In the genomic region with DNA sequence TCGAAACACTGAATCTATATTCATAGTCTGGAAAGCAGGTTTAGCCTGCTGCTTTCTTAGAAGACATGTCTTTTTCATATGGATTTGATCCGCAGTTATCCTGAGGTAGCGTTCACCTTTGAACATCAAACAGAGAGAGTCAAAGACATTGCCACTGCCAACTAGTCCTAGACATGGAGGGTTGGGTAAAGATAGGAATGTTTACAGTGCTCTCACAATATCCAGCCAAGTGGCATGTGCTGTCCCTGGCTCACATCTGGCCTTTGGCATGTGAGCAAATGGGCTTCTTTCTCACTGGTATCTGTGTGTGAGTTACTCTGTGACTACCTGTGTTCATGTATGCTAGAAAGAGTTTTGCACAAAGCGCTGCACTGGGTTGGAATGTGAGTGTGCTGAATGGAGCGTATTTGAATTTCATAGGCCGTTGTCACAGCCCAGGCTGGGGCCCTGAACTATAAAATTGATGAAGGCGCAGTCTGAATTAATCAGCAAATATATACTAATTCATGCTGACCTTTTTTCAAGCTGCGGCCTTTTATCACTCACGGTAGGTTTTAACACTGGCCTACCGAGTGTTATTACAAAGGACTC, we compare ENCODE assay signal across 23 mouse cellular contexts.
DNase-seq lines count a peak whose midpoint lies in the region; ATAC-seq and TF ChIP-seq lines count a peak whose summit lies in the region.
"Had no signal": no experiment of that assay in that cellular context is flagged by ENCODE, and none has a peak within 500 bp of the region (broad histone marks: within the 10 kb centered on the region; RNA-seq: fewer than 3 reads in every experiment).

No protein-coding gene starts in this region.

- peaks cover 4% of the 10 kb centered on the region for H3K4me1 ChIP-seq in hindbrain, embryonic 12.5 days
- no peaks in the 10 kb centered on the region for H3K4me1 ChIP-seq in hindbrain, postnatal 0 days (ENCODE audit: insufficient read depth, low read length)
- H3K4me1 ChIP-seq in midbrain, embryonic 15.5 days, result peaks cover 11% of the 10 kb centered on the region; the same call in 1 of the 2 replicates
- H3K4me1 ChIP-seq in midbrain, postnatal 0 days (ENCODE audit: insufficient read depth, low read length), result no peaks in the 10 kb centered on the region
- peaks cover 17% of the 10 kb centered on the region for H3K4me1 ChIP-seq in forebrain, embryonic 16.5 days (replicated peaks; ENCODE audit: control insufficient read depth, insufficient read depth, low read length)
- H3K4me1 ChIP-seq in midbrain, embryonic 16.5 days (ENCODE audit: control insufficient read depth, insufficient read depth, low read length), result no peaks in the 10 kb centered on the region
- H3K4me1 ChIP-seq: embryonic facial prominence, embryonic 10.5 days; embryonic facial prominence, embryonic 15.5 days; heart, embryonic 10.5 days; lung, embryonic 15.5 days had no signal

- peak; percentile 18; the same call in 1 of the 2 replicates for ATAC-seq in hindbrain, embryonic 12.5 days (ENCODE audit: low FRiP score)
- ATAC-seq in hindbrain, postnatal 0 days, result no peak
- ATAC-seq in midbrain, embryonic 15.5 days (replicated peaks), result peak; percentile 76
- ATAC-seq in midbrain, postnatal 0 days (ENCODE audit: low FRiP score), result no peak
- ATAC-seq in forebrain, embryonic 16.5 days, result peak; percentile 64
- ATAC-seq in midbrain, embryonic 16.5 days, result peak; percentile 70
- ATAC-seq: intestine, postnatal 0 days had no signal

- 67% methylated on average over 10 of the region's 10 CpGs for WGBS in hindbrain, embryonic 12.5 days
- 59% methylated on average over 10 of the region's 10 CpGs for WGBS in hindbrain, postnatal 0 days
- 49% methylated on average over 10 of the region's 10 CpGs for WGBS in midbrain, embryonic 15.5 days
- 55% methylated on average over 10 of the region's 10 CpGs for WGBS in midbrain, postnatal 0 days
- 46% methylated on average over 10 of the region's 10 CpGs for WGBS in forebrain, embryonic 16.5 days
- 47% methylated on average over 10 of the region's 10 CpGs for WGBS in midbrain, embryonic 16.5 days

- no peaks in the 10 kb centered on the region for H3K9me3 ChIP-seq in hindbrain, embryonic 12.5 days (replicated peaks)
- no peaks in the 10 kb centered on the region for H3K9me3 ChIP-seq in hindbrain, postnatal 0 days (ENCODE audit: low read length)
- H3K9me3 ChIP-seq in midbrain, embryonic 15.5 days, result no peaks in the 10 kb centered on the region
- H3K9me3 ChIP-seq in midbrain, postnatal 0 days (ENCODE audit: low read length), result no peaks in the 10 kb centered on the region
- no peaks in the 10 kb centered on the region for H3K9me3 ChIP-seq in forebrain, embryonic 16.5 days (ENCODE audit: control insufficient read depth, low read length)
- H3K9me3 ChIP-seq in midbrain, embryonic 16.5 days (replicated peaks; ENCODE audit: control insufficient read depth, low read length, poor library complexity, severe bottlenecking), result no peaks in the 10 kb centered on the region
- H3K9me3 ChIP-seq: embryonic facial prominence, embryonic 10.5 days; embryonic facial prominence, embryonic 15.5 days; heart, embryonic 10.5 days; lung, embryonic 15.5 days had no signal

- no peaks in the 10 kb centered on the region for H3K27me3 ChIP-seq in hindbrain, embryonic 12.5 days
- H3K27me3 ChIP-seq in hindbrain, postnatal 0 days (ENCODE audit: insufficient read depth, low read length), result no peaks in the 10 kb centered on the region
- no peaks in the 10 kb centered on the region for H3K27me3 ChIP-seq in midbrain, embryonic 15.5 days (replicated peaks)
- H3K27me3 ChIP-seq in midbrain, postnatal 0 days (ENCODE audit: insufficient read depth, low read length), result no peaks in the 10 kb centered on the region
- H3K27me3 ChIP-seq in forebrain, embryonic 16.5 days (replicated peaks; ENCODE audit: control insufficient read depth, insufficient read depth, low read length), result no peaks in the 10 kb centered on the region
- no peaks in the 10 kb centered on the region for H3K27me3 ChIP-seq in midbrain, embryonic 16.5 days (ENCODE audit: control insufficient read depth, insufficient read depth, low read depth, low read length)
- H3K27me3 ChIP-seq: embryonic facial prominence, embryonic 15.5 days; lung, embryonic 15.5 days had no signal

- no peak overlapping the region for H3K4me3 ChIP-seq in hindbrain, embryonic 12.5 days
- H3K4me3 ChIP-seq in hindbrain, postnatal 0 days (ENCODE audit: low read length), result no peak overlapping the region
- H3K4me3 ChIP-seq in midbrain, embryonic 15.5 days, result no peak overlapping the region
- H3K4me3 ChIP-seq in midbrain, postnatal 0 days (ENCODE audit: low read depth, low read length), result no peak overlapping the region
- no peak overlapping the region for H3K4me3 ChIP-seq in forebrain, embryonic 16.5 days (replicated peaks; ENCODE audit: low read length)
- H3K4me3 ChIP-seq in midbrain, embryonic 16.5 days (ENCODE audit: low read depth, low read length), result no peak overlapping the region
- H3K4me3 ChIP-seq: embryonic facial prominence, embryonic 10.5 days; embryonic facial prominence, embryonic 15.5 days; heart, embryonic 10.5 days; lung, embryonic 15.5 days had no signal

- no peak for TF ChIP-seq CTCF in hindbrain, postnatal 0 days (IDR thresholded peaks at IDR 0.05; ENCODE audit: low read depth)
- TF ChIP-seq CTCF in midbrain, postnatal 0 days (IDR thresholded peaks at IDR 0.05), result no peak

- H3K4me2 ChIP-seq in hindbrain, embryonic 12.5 days (replicated peaks), result no peak overlapping the region
- H3K4me2 ChIP-seq in hindbrain, postnatal 0 days (ENCODE audit: low read depth, low read length), result no peak overlapping the region
- no peak overlapping the region for H3K4me2 ChIP-seq in midbrain, embryonic 15.5 days
- no peak overlapping the region for H3K4me2 ChIP-seq in midbrain, postnatal 0 days (ENCODE audit: low read depth, low read length, poor library complexity, severe bottlenecking)
- no peak overlapping the region; the same call in 1 of the 2 replicates for H3K4me2 ChIP-seq in forebrain, embryonic 16.5 days (ENCODE audit: low read length)
- no peak overlapping the region for H3K4me2 ChIP-seq in midbrain, embryonic 16.5 days (ENCODE audit: low read length)
- H3K4me2 ChIP-seq: embryonic facial prominence, embryonic 15.5 days; liver, embryonic 11.5 days; lung, embryonic 15.5 days had no signal

- DNase-seq in hindbrain, postnatal 0 days (ENCODE audit: low spot score), result no peak
- DNase-seq in midbrain, postnatal 0 days (ENCODE audit: low spot score), result no peak
- DNase-seq in right cerebral cortex, postnatal 14 days, result no peak
- no peak for DNase-seq in spleen, adult 12 weeks (ENCODE audit: low spot score)
- DNase-seq: adrenal gland, postnatal 25 days; B cell, adult 2 months; cerebellum, adult 18-20 months; gastrocnemius, postnatal 25 days; heart, adult 11 months; heart, postnatal 36 days; kidney, adult 9 months; kidney, postnatal 10 days; right cerebral cortex, adult 18-20 months had no signal

- H3K36me3 ChIP-seq in hindbrain, embryonic 12.5 days, result no peaks in the 10 kb centered on the region
- H3K36me3 ChIP-seq in hindbrain, postnatal 0 days (ENCODE audit: insufficient read depth, low read length), result no peaks in the 10 kb centered on the region
- H3K36me3 ChIP-seq in midbrain, embryonic 15.5 days (replicated peaks), result no peaks in the 10 kb centered on the region
- no peaks in the 10 kb centered on the region for H3K36me3 ChIP-seq in midbrain, postnatal 0 days (ENCODE audit: insufficient read depth, low read length)
- H3K36me3 ChIP-seq in forebrain, embryonic 16.5 days (ENCODE audit: control insufficient read depth, insufficient read depth), result no peaks in the 10 kb centered on the region
- no peaks in the 10 kb centered on the region for H3K36me3 ChIP-seq in midbrain, embryonic 16.5 days (ENCODE audit: control insufficient read depth, insufficient read depth, low read length)
- H3K36me3 ChIP-seq: embryonic facial prominence, embryonic 10.5 days; embryonic facial prominence, embryonic 15.5 days; heart, embryonic 10.5 days; lung, embryonic 15.5 days had no signal

- H3K9ac ChIP-seq in hindbrain, embryonic 12.5 days, result no peak overlapping the region
- H3K9ac ChIP-seq in hindbrain, postnatal 0 days (replicated peaks; ENCODE audit: low read length), result no peak overlapping the region
- no peak overlapping the region for H3K9ac ChIP-seq in midbrain, embryonic 15.5 days
- H3K9ac ChIP-seq in midbrain, postnatal 0 days (replicated peaks; ENCODE audit: low read length, poor library complexity, severe bottlenecking), result no peak overlapping the region
- no peak overlapping the region for H3K9ac ChIP-seq in forebrain, embryonic 16.5 days (replicated peaks; ENCODE audit: low read depth, low read length)
- no peak overlapping the region for H3K9ac ChIP-seq in midbrain, embryonic 16.5 days (ENCODE audit: low read depth, low read length)
- H3K9ac ChIP-seq: embryonic facial prominence, embryonic 15.5 days; lung, embryonic 15.5 days had no signal

- no peak overlapping the region for H3K27ac ChIP-seq in hindbrain, embryonic 12.5 days
- H3K27ac ChIP-seq in hindbrain, postnatal 0 days, result no peak overlapping the region; the same call in 1 of the 2 replicates
- H3K27ac ChIP-seq in midbrain, embryonic 15.5 days, result peak overlapping the region; percentile 0; the same call in 1 of the 2 replicates
- no peak overlapping the region for H3K27ac ChIP-seq in midbrain, postnatal 0 days (ENCODE audit: low read depth, low read length)
- H3K27ac ChIP-seq in forebrain, embryonic 16.5 days (ENCODE audit: low read length), result 0 out of 2 replicates have a peak overlapping the region, but pooled peaks have one; percentile 4
- no peak overlapping the region for H3K27ac ChIP-seq in midbrain, embryonic 16.5 days (ENCODE audit: low read length)
- H3K27ac ChIP-seq: embryonic facial prominence, embryonic 10.5 days; embryonic facial prominence, embryonic 15.5 days; heart, embryonic 10.5 days; lung, embryonic 15.5 days had no signal

Comparison
In these comparisons a context has a peak if more than half of its experiments do, and no peak if none do; other contexts are left out.
1. ATAC-seq: peak in hindbrain, embryonic 12.5 days (single experiment), midbrain, embryonic 15.5 days (single experiment), forebrain, embryonic 16.5 days (single experiment) and midbrain, embryonic 16.5 days (single experiment); none in hindbrain, postnatal 0 days (single experiment) and midbrain, postnatal 0 days (single experiment).
2. H3K27ac ChIP-seq: peak in midbrain, embryonic 15.5 days (single experiment) and forebrain, embryonic 16.5 days (single experiment); none in hindbrain, embryonic 12.5 days (single experiment), hindbrain, postnatal 0 days (single experiment), midbrain, postnatal 0 days (single experiment) and midbrain, embryonic 16.5 days (single experiment).